Mouse (Mus musculus) lung, postnatal 0 days (tissue): ENCODE measurements at regions not wholly inside any gene's neighbourhood (a gene's known extent, or its start where the extent isn't known, plus 50 kb on each side); places are given as distances from the start of the nearest gene placed in this dataset.

Source experiments
- CTCF ChIP-seq: IDR thresholded peaks from 2 replicates; pipeline ENCODE4 v1.5.1; 2016; ENCODE audit warnings: antibody characterized with exemption, mild to moderate bottlenecking
- EP300 ChIP-seq: IDR thresholded peaks from 2 replicates; pipeline ENCODE4 v1.6.1; 2016; ENCODE audit warnings: antibody characterized with exemption, mild to moderate bottlenecking, control low read depth

DNA sequence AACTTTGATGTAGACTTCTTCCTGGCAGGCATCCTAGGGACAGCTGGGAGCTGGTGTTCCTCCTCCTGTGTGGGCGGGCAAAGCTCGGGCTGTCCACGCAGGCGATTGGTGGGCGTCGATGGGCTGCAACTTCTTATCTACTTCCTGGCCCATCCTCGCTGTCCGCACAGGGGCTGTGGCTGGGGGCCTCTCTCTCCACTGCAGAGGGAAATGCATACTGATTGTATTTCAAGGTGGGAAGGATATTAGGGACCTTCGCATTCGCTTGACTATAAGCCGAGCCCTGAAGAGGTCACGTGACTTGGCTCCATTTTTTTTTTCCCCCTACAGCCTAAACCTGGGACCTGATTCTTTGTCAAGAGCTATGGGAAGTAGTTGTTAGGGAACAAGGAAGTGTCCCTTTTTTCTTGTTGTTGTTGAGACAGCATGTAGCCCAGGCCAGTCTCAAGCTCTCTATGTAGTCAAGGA is 164.4 kb upstream of the Ubr2 start:
- TF ChIP-seq CTCF, result no peak
- TF ChIP-seq EP300, result no peak; the same call in 1 of the 2 replicates
